ENCODE assay signal across 8 mouse cellular contexts in genomic region chr3:51701950-51702349, GRCm38 (mm10). TPM values are rescaled to one million over a fixed set of nuclear protein-coding genes. Genes with fewer than 3 reads are reported as not detected.
DNase-seq lines count a peak whose midpoint lies in the region; ATAC-seq and TF ChIP-seq lines count a peak whose summit lies in the region.

No protein-coding gene starts in this region.

- peak; percentile 37; the same call in 1 of the 2 replicates for ATAC-seq in common myeloid progenitor, adult 5-6 weeks (replicated peaks; ENCODE audit: low read depth, poor library complexity, severe bottlenecking)
- ATAC-seq in heart, embryonic 16.5 days (replicated peaks; ENCODE audit: extremely low read depth, insufficient read depth, low FRiP score): 0 out of 2 replicates have a peak, but pooled peaks have one; percentile 2
- no peak for ATAC-seq in liver, embryonic 14.5 days (ENCODE audit: insufficient read depth)
- ATAC-seq in stomach, postnatal 0 days (ENCODE audit: low FRiP score, low TSS enrichment): peak; percentile 16; the same call in 1 of the 2 replicates

- peak overlapping the region; percentile 83 for H3K27ac ChIP-seq in heart, embryonic 16.5 days (ENCODE audit: low read length)
- no peak overlapping the region for H3K27ac ChIP-seq in liver, embryonic 14.5 days
- peak overlapping the region; percentile 56 for H3K27ac ChIP-seq in stomach, postnatal 0 days (replicated peaks)

- H3K9ac ChIP-seq in heart, embryonic 16.5 days (ENCODE audit: low read length): peak overlapping the region; percentile 65
- no peak overlapping the region; the same call in 1 of the 2 replicates for H3K9ac ChIP-seq in liver, embryonic 14.5 days (replicated peaks)
- H3K9ac ChIP-seq in stomach, postnatal 0 days (ENCODE audit: low read length): peak overlapping the region; percentile 41; the same call in 1 of the 2 replicates

- no peak for TF ChIP-seq CTCF in liver, embryonic 14.5 days (IDR thresholded peaks at IDR 0.05; ENCODE audit: low read depth)
- no peak for TF ChIP-seq CTCF in stomach, postnatal 0 days (IDR thresholded peaks at IDR 0.05; ENCODE audit: low read depth)

- H3K9me3 ChIP-seq in heart, embryonic 16.5 days (replicated peaks; ENCODE audit: control insufficient read depth, low read length): no peaks in the 10 kb centered on the region
- no peaks in the 10 kb centered on the region for H3K9me3 ChIP-seq in liver, embryonic 14.5 days (ENCODE audit: control insufficient read depth, low read length)
- no peaks in the 10 kb centered on the region for H3K9me3 ChIP-seq in stomach, postnatal 0 days (ENCODE audit: control insufficient read depth, low read length)

- peak overlapping the region; percentile 80 for H3K4me2 ChIP-seq in heart, embryonic 16.5 days (ENCODE audit: low read depth, low read length)
- H3K4me2 ChIP-seq in liver, embryonic 14.5 days (ENCODE audit: low read depth): peak overlapping the region; percentile 74
- peak overlapping the region; percentile 77 for H3K4me2 ChIP-seq in stomach, postnatal 0 days (replicated peaks; ENCODE audit: low read depth)

- peak overlapping the region; percentile 52 for H3K4me3 ChIP-seq in heart, embryonic 16.5 days (ENCODE audit: low read length)
- peak overlapping the region in 1 of 2 experiments; percentile 50; a peak in 1 of 4 replicates for H3K4me3 ChIP-seq in liver, embryonic 14.5 days (ENCODE audit: insufficient read depth in 1 of 2, low read depth in 2 of 2, low read length in 2 of 2)
- H3K4me3 ChIP-seq in stomach, postnatal 0 days (ENCODE audit: low read depth, low read length): peak overlapping the region; percentile 38

- no peak for TF ChIP-seq EP300 in liver, embryonic 14.5 days (IDR thresholded peaks at IDR 0.05; ENCODE audit: low read depth)
- TF ChIP-seq EP300 in stomach, postnatal 0 days (optimal IDR thresholded peaks at IDR 0.05): no peak

- DNase-seq in layer of hippocampus, postnatal 14 days (ENCODE audit: low spot score in 2 of 2): peak; percentile 22 to 26
- DNase-seq in layer of hippocampus, adult 18-20 months (ENCODE audit: low spot score in 2 of 2): no peak
- DNase-seq in liver, embryonic 14.5 days (ENCODE audit: low read depth in 3 of 3, low spot score in 3 of 3): no peak
- peak; percentile 26 for DNase-seq in stomach, postnatal 0 days (ENCODE audit: low spot score)
- no peak for DNase-seq in spleen, adult 12 weeks (ENCODE audit: low spot score)
- no peak for DNase-seq in left cerebral cortex, adult 9 months (ENCODE audit: low spot score in 2 of 2)

- WGBS in heart, embryonic 16.5 days: 25% methylated on average over 13 of the region's 13 CpGs
- WGBS in liver, embryonic 14.5 days (ENCODE audit: insufficient replicate concordance): 26% methylated on average over 13 of the region's 13 CpGs
- 25% methylated on average over 13 of the region's 13 CpGs for WGBS in stomach, postnatal 0 days

- H3K27me3 ChIP-seq in heart, embryonic 16.5 days (ENCODE audit: control insufficient read depth, insufficient read depth, low read length): no peaks in the 10 kb centered on the region; the same call in 1 of the 2 replicates
- no peaks in the 10 kb centered on the region; the same call in 1 of the 2 replicates for H3K27me3 ChIP-seq in liver, embryonic 14.5 days (ENCODE audit: control insufficient read depth, insufficient read depth, low read length)
- H3K27me3 ChIP-seq in stomach, postnatal 0 days (ENCODE audit: control insufficient read depth, insufficient read depth, low read length): no peaks in the 10 kb centered on the region

- H3K4me1 ChIP-seq in heart, embryonic 16.5 days (ENCODE audit: control insufficient read depth, insufficient read depth, low read length): peaks cover 17% of the 10 kb centered on the region
- H3K4me1 ChIP-seq in liver, embryonic 14.5 days (replicated peaks; ENCODE audit: control insufficient read depth in 2 of 2, insufficient read depth in 2 of 2, low read length in 1 of 2): peaks cover 0 to 5% of the 10 kb centered on the region in 2 experiments; a peak in 1 of 4 replicates
- peaks cover 8% of the 10 kb centered on the region for H3K4me1 ChIP-seq in stomach, postnatal 0 days (replicated peaks; ENCODE audit: control insufficient read depth, insufficient read depth)

- no peaks in the 10 kb centered on the region for H3K36me3 ChIP-seq in heart, embryonic 16.5 days (ENCODE audit: control insufficient read depth, insufficient read depth)
- H3K36me3 ChIP-seq in liver, embryonic 14.5 days (replicated peaks; ENCODE audit: control insufficient read depth, insufficient read depth, low read depth): no peaks in the 10 kb centered on the region
- no peaks in the 10 kb centered on the region for H3K36me3 ChIP-seq in stomach, postnatal 0 days (ENCODE audit: control insufficient read depth, insufficient read depth, low read length)

RNA-seq across cellular contexts. Expression of gene Mgst2, which starts 41.8 kb away (rescaled TPM):
- not detected for total RNA-seq in layer of hippocampus, postnatal 14 days (2021)
- not detected for total RNA-seq in layer of hippocampus, adult 18-20 months (2021)
- total RNA-seq in common myeloid progenitor, adult 5-6 weeks (2017): 2.3 and 9.9 TPM in 2 replicates
- 8.6 and 13.8 TPM in 2 replicates for polyA plus RNA-seq in heart, embryonic 16.5 days (2015; fragmentation: Nextera tagmentation; extraction: Ambion mirVana)
- 2.8 and 3.6 TPM in 2 replicates for polyA plus RNA-seq in liver, embryonic 14.5 days (2012; rRNA removed)
- 19.0 and 20.8 TPM in 2 replicates for polyA plus RNA-seq in liver, embryonic 14.5 days (2014; fragmentation: Nextera tagmentation; extraction: Ambion mirVana)
- polyA plus RNA-seq in stomach, postnatal 0 days (2015; fragmentation: Nextera tagmentation; extraction: Ambion mirVana): 264 and 268 TPM in 2 replicates

Comparison
In these comparisons a context has a peak if more than half of its experiments do, and no peak if none do; other contexts are left out.
1. DNase-seq: peak in layer of hippocampus, postnatal 14 days (2 of 2) and stomach, postnatal 0 days (single experiment); none in layer of hippocampus, adult 18-20 months (0 of 2), liver, embryonic 14.5 days (0 of 3), spleen, adult 12 weeks (single experiment) and left cerebral cortex, adult 9 months (0 of 2).
2. Peak in every context shown above with its lines, with median percentiles within 50 percentile points of each other: H3K4me2 ChIP-seq.